Comparison of ENCODE assay signal across 9 mouse cellular contexts in genomic region chr13:78198391-78198870, GRCm38 (mm10). TPM values are rescaled to one million over a fixed set of nuclear protein-coding genes. Genes with fewer than 3 reads are reported as not detected.
DNase-seq lines count a peak whose midpoint lies in the region; ATAC-seq and TF ChIP-seq lines count a peak whose summit lies in the region.
"Had no signal": no experiment of that assay in that cellular context is flagged by ENCODE, and none has a peak within 500 bp of the region (broad histone marks: within the 10 kb centered on the region; RNA-seq: fewer than 3 reads in every experiment).

No protein-coding gene starts in this region.

- peak; percentile 51 to 54 for DNase-seq in right cerebral cortex, postnatal 10 days (ENCODE audit: low spot score in 2 of 2)
- no peak for DNase-seq in right cerebral cortex, postnatal 4 days
- peak; percentile 57 for DNase-seq in embryo, embryonic 10 days (ENCODE audit: low spot score)
- no peak for DNase-seq in heart, postnatal 0 days (ENCODE audit: low spot score)
- DNase-seq in liver, embryonic 13.5 days, result no peak
- DNase-seq in urinary bladder, postnatal 36 days (ENCODE audit: low spot score in 2 of 2), result no peak

- H3K4me2 ChIP-seq in heart, postnatal 0 days (ENCODE audit: low read depth, low read length), result peak overlapping the region; percentile 99
- peak overlapping the region; percentile 66 for H3K4me2 ChIP-seq in liver, embryonic 13.5 days
- H3K4me2 ChIP-seq in stomach, embryonic 14.5 days (replicated peaks; ENCODE audit: low read depth, low read length), result peak overlapping the region; percentile 60

- TF ChIP-seq CTCF in heart, postnatal 0 days (IDR thresholded peaks at IDR 0.05; ENCODE audit: low read depth), result no peak

- no peaks in the 10 kb centered on the region for H3K9me3 ChIP-seq in heart, postnatal 0 days (replicated peaks; ENCODE audit: control insufficient read depth, low read length)
- no peaks in the 10 kb centered on the region for H3K9me3 ChIP-seq in liver, embryonic 13.5 days (replicated peaks)
- H3K9me3 ChIP-seq in stomach, embryonic 14.5 days (ENCODE audit: control insufficient read depth, low read depth, low read length), result no peaks in the 10 kb centered on the region

- peaks cover 18% of the 10 kb centered on the region; the same call in 1 of the 2 replicates for H3K4me1 ChIP-seq in heart, postnatal 0 days (ENCODE audit: control insufficient read depth, insufficient read depth)
- H3K4me1 ChIP-seq in liver, embryonic 13.5 days (replicated peaks), result no peaks in the 10 kb centered on the region
- peaks cover 4% of the 10 kb centered on the region; the same call in 1 of the 2 replicates for H3K4me1 ChIP-seq in stomach, embryonic 14.5 days (ENCODE audit: control insufficient read depth, insufficient read depth, low read length)

- peak overlapping the region; percentile 73 for H3K4me3 ChIP-seq in heart, postnatal 0 days (ENCODE audit: low read depth, low read length)
- H3K4me3 ChIP-seq in liver, embryonic 13.5 days (replicated peaks), result peak overlapping the region; percentile 59
- H3K4me3 ChIP-seq in stomach, embryonic 14.5 days (ENCODE audit: low read depth, low read length), result peak overlapping the region; percentile 81

- ATAC-seq in heart, postnatal 0 days (ENCODE audit: insufficient read depth, low read depth), result no peak
- no peak for ATAC-seq in liver, embryonic 13.5 days (ENCODE audit: low read depth)
- ATAC-seq in stomach, embryonic 14.5 days (ENCODE audit: insufficient number of reproducible peaks, insufficient read depth, low FRiP score, low read depth), result no peak

- H3K9ac ChIP-seq in heart, postnatal 0 days (replicated peaks; ENCODE audit: low read depth, low read length), result peak overlapping the region; percentile 62
- peak overlapping the region; percentile 53 for H3K9ac ChIP-seq in liver, embryonic 13.5 days
- H3K9ac ChIP-seq in stomach, embryonic 14.5 days (replicated peaks; ENCODE audit: low read depth, low read length), result peak overlapping the region; percentile 98

- WGBS in heart, postnatal 0 days, result 0% methylated on average over 21 of the region's 63 CpGs
- 0% methylated on average over 29 of the region's 63 CpGs for WGBS in liver, embryonic 13.5 days (ENCODE audit: insufficient replicate concordance)
- under 1% methylated on average over 55 of the region's 63 CpGs for WGBS in stomach, embryonic 14.5 days

- H3K36me3 ChIP-seq in heart, postnatal 0 days (replicated peaks; ENCODE audit: control insufficient read depth, insufficient read depth, low read length), result no peaks in the 10 kb centered on the region
- no peaks in the 10 kb centered on the region for H3K36me3 ChIP-seq in liver, embryonic 13.5 days
- peaks cover 8% of the 10 kb centered on the region; the same call in 1 of the 2 replicates for H3K36me3 ChIP-seq in stomach, embryonic 14.5 days (ENCODE audit: control insufficient read depth, insufficient read depth, low read length)

- no peak for TF ChIP-seq EP300 in heart, postnatal 0 days (IDR thresholded peaks at IDR 0.05; ENCODE audit: low read depth)

- peak overlapping the region; percentile 85 for H3K27ac ChIP-seq in heart, postnatal 0 days (ENCODE audit: low read depth)
- peak overlapping the region; percentile 47; the same call in 1 of the 2 replicates for H3K27ac ChIP-seq in liver, embryonic 13.5 days
- peak overlapping the region; percentile 99 for H3K27ac ChIP-seq in stomach, embryonic 14.5 days (ENCODE audit: low read length)

- peaks cover 65% of the 10 kb centered on the region for H3K27me3 ChIP-seq in heart, postnatal 0 days (ENCODE audit: control insufficient read depth, insufficient read depth, low read length)
- peaks cover 97% of the 10 kb centered on the region for H3K27me3 ChIP-seq in liver, embryonic 13.5 days
- H3K27me3 ChIP-seq in stomach, embryonic 14.5 days (ENCODE audit: control insufficient read depth, insufficient read depth, low read length), result no peaks in the 10 kb centered on the region

RNA-seq across cellular contexts. Expression of gene Nr2f1, which starts 1.1 kb away (rescaled TPM):
- 11.4 and 11.6 TPM in 2 replicates for total RNA-seq in heart, postnatal 0 days (2014; rRNA removed; ENCODE audit: low replicate concordance)
- polyA plus RNA-seq in heart, postnatal 0 days (2015; fragmentation: Nextera tagmentation; extraction: Ambion mirVana), result 2.0 and 2.3 TPM in 2 replicates
- 0.48 and 0.68 TPM in 2 replicates for polyA plus RNA-seq in liver, embryonic 13.5 days (2015; fragmentation: Nextera tagmentation; extraction: Ambion mirVana)
- 30.1 and 31.4 TPM in 2 replicates for polyA plus RNA-seq in stomach, embryonic 14.5 days (2014; fragmentation: Nextera tagmentation; extraction: Ambion mirVana)
- total RNA-seq: neutrophil, adult 5-6 weeks had no signal
- polyA plus RNA-seq: erythroblast, embryonic 14.5 days had no signal

Comparison
In these comparisons a context has a peak if more than half of its experiments do, and no peak if none do; other contexts are left out.
1. DNase-seq: peak in right cerebral cortex, postnatal 10 days (2 of 2) and embryo, embryonic 10 days (single experiment); none in right cerebral cortex, postnatal 4 days (single experiment), heart, postnatal 0 days (single experiment), liver, embryonic 13.5 days (single experiment) and urinary bladder, postnatal 36 days (0 of 2).
2. H3K27ac ChIP-seq: peak in every context shown above with its lines; median percentile 99 in stomach, embryonic 14.5 days; 85 in heart, postnatal 0 days; 47 in liver, embryonic 13.5 days.
3. Peak in every context shown above with its lines, with median percentiles within 50 percentile points of each other: H3K4me2 ChIP-seq, H3K4me3 ChIP-seq and H3K9ac ChIP-seq.